Mouse (Mus musculus) heart, embryonic 12.5 days (tissue): ENCODE results near the gene Nudt14. TPM values are rescaled to one million over a fixed set of nuclear protein-coding genes. Genes with fewer than 3 reads are reported as not detected.
A peak's percentile ranks its signal among the peaks of the same experiment; 100 is the strongest.

Experiments
- ATAC-seq: fragments of 200-750 bp; cut with Nextera tagmentation; 2 replicates; pipeline ENCODE4 v1.8.0; 2017; ENCODE audit warnings: moderate TSS enrichment, moderate library complexity; ENCODE audit not compliant: insufficient number of reproducible peaks, low FRiP score
- H3K27ac ChIP-seq: fragments of 300-500 bp; sonication (generic); 2 replicates; pipeline ENCODE4 v1.5.1; 2016; ENCODE audit warnings: mild to moderate bottlenecking, moderate library complexity; ENCODE audit not compliant: poor library complexity, severe bottlenecking
- H3K27me3 ChIP-seq: fragments of 300-500 bp; sonication (generic); replicated peaks from 2 replicates; pipeline ENCODE4 v1.6.1; 2016; ENCODE audit warnings: mild to moderate bottlenecking, moderate library complexity
- H3K36me3 ChIP-seq: fragments of 300-500 bp; sonication (generic); 2 replicates; pipeline ENCODE4 v1.6.1; 2016; ENCODE audit warnings: mild to moderate bottlenecking, moderate library complexity
- H3K4me1 ChIP-seq: fragments of 300-500 bp; sonication (generic); replicated peaks from 2 replicates; pipeline ENCODE4 v1.6.1; 2016; ENCODE audit warnings: mild to moderate bottlenecking
- H3K4me2 ChIP-seq: fragments of 300-500 bp; sonication (generic); 2 replicates; pipeline ENCODE4 v1.6.1; 2016; ENCODE audit warnings: mild to moderate bottlenecking, moderate library complexity
- H3K4me3 ChIP-seq: fragments of 300-500 bp; sonication (generic); 2 replicates; pipeline ENCODE4 v1.5.1; 2016; ENCODE audit warnings: mild to moderate bottlenecking
- H3K9ac ChIP-seq: fragments of 300-500 bp; sonication (generic); 2 replicates; pipeline ENCODE4 v1.6.1; 2016; ENCODE audit warnings: mild to moderate bottlenecking, moderate library complexity
- H3K9me3 ChIP-seq: fragments of 300-500 bp; sonication (generic); replicated peaks from 2 replicates; pipeline ENCODE4 v1.6.1; 2016; ENCODE audit warnings: mild to moderate bottlenecking, moderate library complexity
- WGBS: fragments of 180-500 bp; shearing (Covaris S2); methylation state at CpG from one replicate; pipeline ENCODE4 v1.1.7; 2016; 5-methylcytosine and 5-hydroxymethylcytosine counted together
- polyA plus RNA-seq: library from polyadenylated mRNA; unstranded; fragments of >200 nt; fragmentation: Nextera tagmentation; extraction: Ambion mirVana; gene quantifications from 2 replicates; pipeline ENCODE4 v1.2.1, GENCODE M21; 2016

The Nudt14 gene
- polyA plus RNA-seq, 1 experiment from 2014 or later: 38.3 TPM

DNA sequence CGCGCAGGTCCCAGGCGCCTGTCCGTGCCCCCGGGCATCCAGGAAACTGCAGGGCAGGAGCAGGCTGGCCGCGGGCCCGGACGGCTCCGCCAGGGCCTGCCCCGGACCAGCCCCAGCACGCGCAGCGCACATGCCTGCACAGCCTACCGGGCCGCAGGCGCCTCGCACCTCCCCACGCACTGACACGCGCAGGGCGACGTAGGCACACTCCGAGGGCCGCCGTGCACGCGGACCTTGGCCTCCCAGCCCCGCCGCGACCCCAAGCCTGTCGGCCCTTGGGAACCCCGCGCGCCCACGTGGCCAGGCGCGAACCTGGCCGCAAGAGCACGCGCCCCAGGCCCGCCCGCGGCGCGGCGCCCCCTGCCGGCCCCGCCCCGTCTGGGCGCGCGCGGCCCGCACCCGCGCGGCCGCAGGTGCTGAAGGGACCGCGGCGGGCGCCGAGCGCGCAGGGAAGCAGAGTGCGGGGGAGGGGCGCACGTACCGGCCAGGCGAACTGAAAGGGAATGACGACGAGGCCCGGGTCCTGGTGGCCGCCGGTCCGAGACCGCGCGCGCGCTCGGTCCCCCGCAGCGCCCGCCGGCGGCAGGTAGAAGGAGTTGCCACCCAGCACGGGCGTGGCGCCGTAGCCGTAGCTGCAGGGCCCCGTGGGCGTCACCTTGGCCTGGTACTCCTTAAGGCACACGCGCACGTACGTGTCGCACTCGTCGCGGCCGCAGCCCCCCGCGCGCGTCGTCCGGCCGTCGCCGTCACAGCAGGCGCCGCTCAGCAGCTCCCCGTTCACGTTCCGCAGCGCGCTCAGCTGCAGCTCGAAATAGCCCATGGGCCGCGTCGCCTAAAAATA is 13.3 kb downstream of the Nudt14 start:
- Histone ChIP-seq H3K27me3 (peaks cover 86% of the 10 kb centered on the region), H3K9me3 (no peaks in the 10 kb centered on the region), H3K4me3 (peak overlapping the region; percentile 66), H3K36me3 (no peaks in the 10 kb centered on the region), H3K4me1 (peaks cover 37% of the 10 kb centered on the region), H3K27ac (no peak overlapping the region), H3K4me2 (peak overlapping the region; percentile 98), H3K9ac (peak overlapping the region; percentile 70)
- peak; percentile 8; the same call in 1 of the 2 replicates for ATAC-seq
- WGBS: 2% methylated on average over 115 of the region's 124 CpGs

DNA sequence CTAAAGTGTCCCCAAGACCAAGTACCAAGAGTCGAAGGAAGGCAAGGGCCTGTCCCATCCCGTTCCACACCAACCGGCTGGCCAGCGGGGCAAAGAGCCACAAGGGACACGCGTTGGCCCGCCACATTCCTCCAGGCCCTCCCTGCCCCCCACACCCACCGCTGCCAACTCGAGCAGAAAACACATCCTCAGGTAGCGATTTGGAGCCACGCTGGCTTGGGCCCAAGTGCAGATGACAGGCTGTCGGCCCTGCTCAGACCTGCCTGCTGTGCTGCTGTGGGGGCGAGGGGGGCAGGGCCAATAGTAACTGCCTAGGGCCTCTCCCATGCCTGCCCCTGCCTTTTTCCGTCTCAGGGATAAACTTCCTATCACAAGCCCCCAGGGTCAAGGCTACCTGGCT is 14.7 kb downstream of the Nudt14 start:
- H3K9ac ChIP-seq: no peak overlapping the region
- no peak overlapping the region for H3K4me2 ChIP-seq
- no peaks in the 10 kb centered on the region for H3K36me3 ChIP-seq
- no peak overlapping the region for H3K27ac ChIP-seq
- peaks cover 35% of the 10 kb centered on the region for H3K4me1 ChIP-seq
- WGBS: 70% methylated on average over 14 of the region's 14 CpGs
- H3K9me3 ChIP-seq: no peaks in the 10 kb centered on the region
- H3K27me3 ChIP-seq: peaks cover 94% of the 10 kb centered on the region
- ATAC-seq: no peak
- H3K4me3 ChIP-seq: no peak overlapping the region

DNA sequence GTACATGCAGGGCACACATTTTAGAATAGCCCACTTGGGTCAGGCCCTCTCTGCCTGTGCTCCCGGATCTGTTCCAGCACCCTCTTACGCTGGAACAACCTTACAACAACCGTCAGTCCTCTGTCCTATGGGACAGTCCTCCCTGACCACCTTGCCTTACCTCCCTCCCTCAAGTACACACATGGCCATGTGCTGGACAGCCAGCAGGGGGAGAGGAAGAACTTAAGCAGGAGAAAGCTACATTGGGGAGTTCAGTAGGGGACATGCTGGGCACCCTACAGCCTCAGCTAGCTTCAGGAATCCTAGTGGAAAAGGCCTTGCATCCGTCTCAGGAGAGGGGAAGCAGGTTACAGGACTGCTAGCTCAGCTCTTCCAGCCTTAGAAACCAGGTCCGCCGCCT is 16.0 kb downstream of the Nudt14 start:
- H3K27me3 ChIP-seq: peaks cover 84% of the 10 kb centered on the region
- 85% methylated on average over 6 of the region's 6 CpGs for WGBS
- H3K4me3 ChIP-seq: no peak overlapping the region
- no peak overlapping the region for H3K9ac ChIP-seq
- H3K27ac ChIP-seq: no peak overlapping the region
- no peaks in the 10 kb centered on the region for H3K36me3 ChIP-seq
- H3K4me1 ChIP-seq: peaks cover 44% of the 10 kb centered on the region
- no peak overlapping the region for H3K4me2 ChIP-seq
- no peak for ATAC-seq
- H3K9me3 ChIP-seq: no peaks in the 10 kb centered on the region

DNA sequence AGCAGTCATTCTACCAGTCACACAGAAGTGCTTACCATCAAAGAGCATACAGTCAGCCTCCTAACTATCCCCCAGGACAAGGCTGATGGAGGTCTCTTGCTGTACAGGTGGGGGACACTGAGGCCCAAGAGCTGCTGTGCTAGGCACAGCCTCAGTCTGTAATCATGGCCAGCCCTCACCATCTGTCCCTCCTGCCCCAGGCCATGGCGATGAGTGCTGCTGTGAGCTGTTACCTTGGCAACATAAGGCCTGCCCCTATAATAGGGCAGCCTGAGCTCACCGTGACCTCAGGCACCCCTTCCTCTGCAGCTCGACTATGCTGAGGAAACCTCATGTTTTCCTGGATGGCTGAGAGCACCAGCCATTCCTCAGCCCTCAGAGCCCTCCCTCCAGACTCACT is 19.4 kb downstream of the Nudt14 start:
- H3K36me3 ChIP-seq: 0 out of 2 replicates have a peak, but pooled peaks cover 4% of the 10 kb centered on the region
- H3K9ac ChIP-seq: no peak overlapping the region
- H3K4me2 ChIP-seq: no peak overlapping the region
- H3K27me3 ChIP-seq: peaks cover 84% of the 10 kb centered on the region
- 37% methylated on average over 3 of the region's 3 CpGs for WGBS
- H3K27ac ChIP-seq: no peak overlapping the region
- H3K4me1 ChIP-seq: peaks cover 36% of the 10 kb centered on the region
- no peak overlapping the region for H3K4me3 ChIP-seq
- no peaks in the 10 kb centered on the region for H3K9me3 ChIP-seq
- no peak for ATAC-seq

DNA sequence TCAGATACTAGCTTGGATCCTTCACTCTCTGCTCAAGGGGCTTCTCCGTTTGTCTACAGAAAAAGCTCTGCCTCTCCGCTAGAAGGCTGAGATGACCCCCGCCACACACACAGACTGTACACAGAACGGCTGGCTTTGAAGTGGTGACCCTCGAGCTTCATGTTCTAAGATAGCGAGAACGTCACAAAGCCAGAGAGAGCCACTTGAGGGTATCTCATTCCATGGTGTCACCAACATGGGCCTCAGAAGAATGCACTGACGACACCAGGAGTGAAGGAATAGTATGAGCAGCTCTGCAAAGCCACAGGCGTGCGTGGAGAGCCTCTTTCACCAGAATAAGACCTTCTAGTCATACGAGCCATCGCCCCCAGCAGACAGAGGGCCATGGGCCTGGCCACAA is 20.4 kb downstream of the Nudt14 start:
- 0 out of 2 replicates have a peak, but pooled peaks cover 4% of the 10 kb centered on the region for H3K36me3 ChIP-seq
- H3K4me2 ChIP-seq: peak overlapping the region; percentile 30; the same call in 1 of the 2 replicates
- WGBS: 38% methylated on average over 12 of the region's 12 CpGs
- H3K9me3 ChIP-seq: no peaks in the 10 kb centered on the region
- H3K27me3 ChIP-seq: peaks cover 80% of the 10 kb centered on the region
- no peak overlapping the region for H3K4me3 ChIP-seq
- 0 out of 2 replicates have a peak, but pooled peaks have one; percentile 40 for ATAC-seq
- peaks cover 43% of the 10 kb centered on the region for H3K4me1 ChIP-seq
- no peak overlapping the region for H3K9ac ChIP-seq
- no peak overlapping the region for H3K27ac ChIP-seq

DNA sequence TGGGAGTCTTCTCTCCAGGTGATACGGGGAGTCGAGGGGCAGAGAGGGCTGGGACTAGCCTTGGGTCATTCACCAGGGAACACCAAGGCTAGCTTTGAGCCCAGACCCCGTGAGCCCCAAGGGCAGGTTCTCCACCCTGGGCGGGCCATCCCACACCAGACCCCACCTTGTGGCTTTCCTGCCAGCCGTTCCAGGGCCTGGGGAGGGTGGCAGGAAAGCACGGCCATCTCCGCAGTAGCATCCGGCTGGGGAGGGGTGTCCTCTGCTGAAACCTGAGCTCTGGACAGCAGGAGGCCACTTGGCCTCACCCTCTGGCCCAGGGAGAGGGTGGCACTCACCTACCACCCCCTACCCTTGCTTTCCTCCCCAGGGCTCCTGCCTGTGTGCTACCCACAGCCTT is 24.0 kb downstream of the Nudt14 start:
- H3K27ac ChIP-seq: no peak overlapping the region
- peaks cover 78% of the 10 kb centered on the region for H3K27me3 ChIP-seq
- H3K36me3 ChIP-seq: peaks cover 26% of the 10 kb centered on the region; the same call in 1 of the 2 replicates
- no peaks in the 10 kb centered on the region for H3K9me3 ChIP-seq
- no peak for ATAC-seq
- 45% methylated on average over 8 of the region's 8 CpGs for WGBS
- no peak overlapping the region for H3K9ac ChIP-seq
- H3K4me2 ChIP-seq: no peak overlapping the region
- H3K4me1 ChIP-seq: peaks cover 43% of the 10 kb centered on the region
- H3K4me3 ChIP-seq: no peak overlapping the region

DNA sequence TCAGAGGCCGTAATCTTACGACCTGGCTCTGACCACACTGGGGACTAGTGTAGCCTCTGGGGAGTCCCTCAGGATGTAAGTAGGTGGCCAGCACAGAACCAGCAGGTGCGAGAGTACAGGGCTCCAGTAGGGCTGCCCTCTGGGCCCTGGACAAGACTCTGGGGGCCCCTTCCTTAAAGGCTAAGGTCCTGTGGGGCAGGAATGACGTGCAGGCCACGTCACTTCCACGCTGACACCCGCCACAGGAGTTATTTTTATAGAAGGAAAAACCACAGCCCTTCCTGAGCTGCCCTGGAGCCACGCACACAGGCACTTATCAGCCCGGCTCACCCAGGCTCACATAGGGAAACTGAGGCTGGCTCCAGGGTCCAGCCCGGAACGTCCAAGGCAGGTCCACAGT is 24.4 kb downstream of the Nudt14 start:
- Histone ChIP-seq H3K9ac (no peak overlapping the region), H3K27me3 (peaks cover 78% of the 10 kb centered on the region), H3K4me3 (no peak overlapping the region), H3K4me2 (no peak overlapping the region), H3K27ac (no peak overlapping the region), H3K36me3 (peaks cover 28% of the 10 kb centered on the region; the same call in 1 of the 2 replicates), H3K9me3 (no peaks in the 10 kb centered on the region), H3K4me1 (peaks cover 39% of the 10 kb centered on the region)
- WGBS: 65% methylated on average over 11 of the region's 11 CpGs
- ATAC-seq: no peak

DNA sequence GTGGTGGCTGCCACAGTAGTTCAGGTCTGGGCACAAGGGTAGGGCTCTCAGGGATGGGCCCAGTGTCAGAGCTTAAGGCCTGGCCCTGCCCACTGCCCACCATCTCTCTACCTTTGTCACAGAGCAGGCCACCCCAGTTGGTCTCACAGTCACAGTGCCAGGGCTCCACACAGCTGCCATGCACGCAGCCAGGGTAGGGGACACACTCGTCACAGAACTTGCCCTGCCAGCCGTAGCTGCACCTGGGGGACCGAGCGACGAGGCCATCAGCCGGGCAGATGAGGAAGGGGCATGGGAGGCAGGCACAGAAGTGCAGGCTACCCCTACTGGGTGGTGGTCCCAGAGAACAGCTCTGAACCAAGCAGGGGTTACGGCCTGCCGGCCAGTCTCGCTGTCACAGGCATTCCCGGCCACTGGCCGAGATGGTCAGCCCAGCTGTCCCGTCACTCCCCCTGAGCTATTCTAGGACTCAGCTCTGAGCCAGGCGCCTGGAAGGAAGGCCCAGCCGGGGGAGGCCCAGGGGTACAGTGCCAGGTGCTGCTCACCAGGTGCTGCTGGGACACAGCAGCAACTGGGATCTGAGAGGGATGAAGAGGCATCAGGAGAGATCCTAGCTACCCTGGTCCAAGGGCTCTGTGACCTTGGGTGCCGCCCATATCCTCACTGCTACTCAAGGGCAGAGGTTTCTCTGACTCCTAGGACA is 25.1 kb downstream of the Nudt14 start:
- no peak overlapping the region for H3K27ac ChIP-seq
- no peaks in the 10 kb centered on the region for H3K9me3 ChIP-seq
- H3K27me3 ChIP-seq: peaks cover 84% of the 10 kb centered on the region
- H3K4me3 ChIP-seq: no peak overlapping the region
- WGBS: 71% methylated on average over 16 of the region's 16 CpGs
- no peak overlapping the region for H3K9ac ChIP-seq
- peaks cover 29% of the 10 kb centered on the region; the same call in 1 of the 2 replicates for H3K36me3 ChIP-seq
- no peak for ATAC-seq
- 0 out of 2 replicates have a peak overlapping the region, but pooled peaks have one; percentile 3 for H3K4me2 ChIP-seq
- peaks cover 33% of the 10 kb centered on the region for H3K4me1 ChIP-seq

DNA sequence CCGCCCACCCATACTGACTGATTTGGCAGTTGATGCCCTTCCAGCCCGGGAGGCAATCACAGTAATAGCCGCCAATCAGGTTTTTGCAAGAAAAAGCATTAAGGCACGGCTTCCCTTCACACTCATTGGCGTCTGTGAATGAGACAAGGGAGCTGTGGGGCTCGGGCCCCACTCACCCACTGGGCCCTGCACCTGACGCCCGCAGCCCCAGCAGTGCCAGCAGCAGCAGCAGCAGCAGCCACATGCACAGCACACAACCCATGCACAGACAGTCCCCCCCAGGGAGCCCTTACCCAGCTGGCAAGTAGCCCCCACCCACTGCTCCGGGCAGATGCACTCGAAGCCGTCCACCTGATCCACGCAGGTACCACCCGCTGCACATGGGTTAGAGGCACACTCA is 26.3 kb downstream of the Nudt14 start:
- Histone ChIP-seq H3K9me3 (no peaks in the 10 kb centered on the region), H3K9ac (no peak overlapping the region), H3K4me1 (peaks cover 20% of the 10 kb centered on the region), H3K36me3 (peaks cover 36% of the 10 kb centered on the region), H3K4me3 (no peak overlapping the region), H3K27me3 (peaks cover 92% of the 10 kb centered on the region), H3K27ac (no peak overlapping the region), H3K4me2 (no peak overlapping the region)
- 87% methylated on average over 13 of the region's 13 CpGs for WGBS
- ATAC-seq: no peak

DNA sequence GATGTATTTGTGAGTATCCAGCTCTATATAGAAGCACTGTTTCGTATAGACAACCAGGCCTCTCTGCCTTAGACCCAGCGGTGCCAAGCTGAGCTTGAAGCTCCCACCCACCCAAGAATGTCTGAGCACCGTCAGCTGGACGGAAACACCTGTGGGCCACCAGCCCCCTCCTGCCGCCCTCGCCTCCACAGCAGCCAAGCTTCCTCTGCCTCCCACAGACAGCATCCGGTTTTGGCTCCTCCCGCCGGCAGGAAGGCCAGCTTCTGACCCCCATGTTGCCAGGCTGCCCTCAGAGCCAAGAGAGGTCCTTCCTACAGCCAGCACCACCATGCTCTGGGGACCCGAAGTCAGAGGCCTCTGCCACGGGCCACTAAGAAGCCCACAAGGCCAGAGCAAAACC is 27.4 kb downstream of the Nudt14 start:
- Histone ChIP-seq H3K9ac (no peak overlapping the region), H3K4me1 (peaks cover 17% of the 10 kb centered on the region), H3K4me3 (no peak overlapping the region), H3K27me3 (peaks cover 89% of the 10 kb centered on the region), H3K27ac (no peak overlapping the region), H3K9me3 (no peaks in the 10 kb centered on the region), H3K36me3 (peaks cover 35% of the 10 kb centered on the region), H3K4me2 (no peak overlapping the region)
- ATAC-seq: no peak
- 72% methylated on average over 11 of the region's 11 CpGs for WGBS

DNA sequence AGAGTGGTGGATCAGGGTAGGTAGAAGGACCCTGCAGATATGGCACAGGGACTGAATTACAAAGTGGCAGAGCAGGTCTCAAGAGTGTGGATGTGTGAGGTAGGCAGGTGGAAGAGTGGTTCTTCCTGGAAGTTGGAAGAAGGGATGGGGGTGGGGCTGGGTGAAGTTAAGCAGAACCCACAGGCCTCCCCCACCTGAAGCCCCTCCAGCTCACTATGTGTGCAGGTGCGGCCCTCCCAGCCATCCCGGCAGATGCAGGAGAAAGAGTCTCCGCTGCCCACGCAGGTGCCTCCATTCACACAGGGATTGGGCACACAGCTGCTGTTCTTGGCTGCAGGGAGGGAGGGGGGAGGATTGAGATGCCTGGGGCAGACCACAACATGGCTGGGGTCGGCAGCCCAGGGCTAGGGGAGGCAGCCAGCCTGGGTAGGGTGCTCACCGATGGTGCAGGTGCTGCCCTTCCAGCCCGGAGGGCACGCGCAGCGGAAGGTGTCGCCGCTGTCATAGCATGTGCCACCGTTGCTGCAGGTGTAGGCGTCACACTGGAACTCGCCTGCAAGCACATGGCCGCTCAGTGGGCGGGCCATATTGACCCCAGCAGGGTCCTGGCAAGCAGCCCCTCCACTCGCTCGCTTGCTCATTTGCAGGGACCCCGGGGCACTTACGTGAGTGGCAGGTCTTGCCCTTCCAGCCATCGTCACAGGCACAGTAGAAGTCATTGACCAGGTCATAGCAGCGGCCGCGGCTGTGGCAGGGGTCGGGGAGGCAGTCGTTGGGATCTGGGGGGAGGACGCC is 28.8 kb downstream of the Nudt14 start:
- Histone ChIP-seq H3K36me3 (peaks cover 43% of the 10 kb centered on the region), H3K27ac (no peak overlapping the region), H3K4me1 (peaks cover 17% of the 10 kb centered on the region), H3K27me3 (peaks cover 78% of the 10 kb centered on the region), H3K9me3 (no peaks in the 10 kb centered on the region), H3K4me2 (no peak overlapping the region), H3K9ac (no peak overlapping the region), H3K4me3 (no peak overlapping the region)
- 88% methylated on average over 28 of the region's 28 CpGs for WGBS
- ATAC-seq: no peak
